Mouse (Mus musculus): ENCODE data around the gene Dlg2. TPM values are rescaled to one million over a fixed set of nuclear protein-coding genes. Genes with fewer than 3 reads are reported as not detected.

Dlg2 gene
- polyA plus RNA-seq, 1 experiment from 2014 or later: 38.4 TPM

GRCm38 (mm10) chr7:91570969-91571368, 1094.5 kb downstream of the Dlg2 start:
- H3K4me2 ChIP-seq (ENCODE audit: low read length): no peak overlapping the region
- H3K4me3 ChIP-seq (replicated peaks; ENCODE audit: low read length): no peak overlapping the region
- H3K27ac ChIP-seq (ENCODE audit: low read length): no peak overlapping the region
- no peaks in the 10 kb centered on the region for H3K27me3 ChIP-seq (replicated peaks; ENCODE audit: control insufficient read depth, insufficient read depth, low read length)
- H3K36me3 ChIP-seq (ENCODE audit: control insufficient read depth, insufficient read depth): no peaks in the 10 kb centered on the region
- ATAC-seq: 0 out of 2 replicates have a peak, but pooled peaks have one; percentile 36
- H3K9me3 ChIP-seq (ENCODE audit: control insufficient read depth, low read length): no peaks in the 10 kb centered on the region
- 72% methylated on average over 2 of the region's 2 CpGs for WGBS
- no peak overlapping the region for H3K9ac ChIP-seq (replicated peaks; ENCODE audit: low read depth, low read length)
- H3K4me1 ChIP-seq (replicated peaks; ENCODE audit: control insufficient read depth, insufficient read depth, low read length): no peaks in the 10 kb centered on the region

DNA sequence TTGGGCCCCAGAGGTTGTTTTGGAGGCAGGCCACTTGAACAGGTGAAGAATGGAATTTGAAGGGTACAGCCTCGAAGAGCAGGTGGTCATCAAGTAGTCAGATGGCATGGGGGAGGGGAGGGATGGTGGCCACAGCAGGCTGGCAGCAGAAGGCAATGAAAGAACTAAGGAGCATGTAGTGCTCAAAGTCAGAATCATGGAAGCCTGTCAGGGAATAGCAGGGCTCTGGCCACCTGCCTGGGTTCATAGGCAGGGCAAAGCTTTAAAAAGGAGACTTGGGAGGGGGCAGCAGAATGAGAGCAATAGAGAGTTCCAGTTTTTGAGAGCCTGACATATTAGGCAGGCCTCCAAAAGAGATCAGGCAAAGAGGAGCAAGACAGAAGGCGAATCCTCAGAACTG, 1096.2 kb downstream of the Dlg2 start:
- Histone ChIP-seq H3K27ac (ENCODE audit: low read length) (no peak overlapping the region), H3K4me3 (replicated peaks; ENCODE audit: low read length) (no peak overlapping the region), H3K36me3 (ENCODE audit: control insufficient read depth, insufficient read depth) (no peaks in the 10 kb centered on the region), H3K27me3 (replicated peaks; ENCODE audit: control insufficient read depth, insufficient read depth, low read length) (no peaks in the 10 kb centered on the region), H3K9ac (replicated peaks; ENCODE audit: low read depth, low read length) (no peak overlapping the region), H3K9me3 (ENCODE audit: control insufficient read depth, low read length) (no peaks in the 10 kb centered on the region), H3K4me2 (ENCODE audit: low read length) (no peak overlapping the region), H3K4me1 (replicated peaks; ENCODE audit: control insufficient read depth, insufficient read depth, low read length) (no peaks in the 10 kb centered on the region)
- WGBS: 60% methylated on average over 2 of the region's 2 CpGs
- ATAC-seq: no peak

DNA sequence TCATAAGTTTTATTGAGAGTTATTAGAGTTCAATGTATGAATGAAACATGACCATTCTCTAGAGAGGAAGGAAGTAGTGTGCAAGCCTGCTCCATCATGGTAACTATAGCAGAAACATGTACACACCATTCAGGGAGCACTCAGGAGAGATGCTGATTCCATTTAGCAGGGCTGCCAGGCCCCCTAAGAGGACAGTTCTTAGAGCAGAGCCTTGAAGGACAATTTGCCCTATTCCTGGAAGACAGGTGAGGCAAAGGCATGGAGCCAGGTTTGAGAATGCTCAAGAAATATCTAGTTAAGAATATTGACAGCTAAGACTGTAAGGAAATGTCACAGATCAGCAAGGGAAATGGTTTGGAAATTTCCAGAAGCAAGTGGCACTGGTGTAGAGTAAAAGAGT, 1096.8 kb downstream of the Dlg2 start:
- Histone ChIP-seq H3K4me3 (replicated peaks; ENCODE audit: low read length) (no peak overlapping the region), H3K4me1 (replicated peaks; ENCODE audit: control insufficient read depth, insufficient read depth, low read length) (no peaks in the 10 kb centered on the region), H3K9me3 (ENCODE audit: control insufficient read depth, low read length) (no peaks in the 10 kb centered on the region), H3K27ac (ENCODE audit: low read length) (no peak overlapping the region), H3K36me3 (ENCODE audit: control insufficient read depth, insufficient read depth) (no peaks in the 10 kb centered on the region), H3K9ac (replicated peaks; ENCODE audit: low read depth, low read length) (no peak overlapping the region), H3K4me2 (ENCODE audit: low read length) (no peak overlapping the region), H3K27me3 (replicated peaks; ENCODE audit: control insufficient read depth, insufficient read depth, low read length) (no peaks in the 10 kb centered on the region)
- ATAC-seq: no peak

DNA sequence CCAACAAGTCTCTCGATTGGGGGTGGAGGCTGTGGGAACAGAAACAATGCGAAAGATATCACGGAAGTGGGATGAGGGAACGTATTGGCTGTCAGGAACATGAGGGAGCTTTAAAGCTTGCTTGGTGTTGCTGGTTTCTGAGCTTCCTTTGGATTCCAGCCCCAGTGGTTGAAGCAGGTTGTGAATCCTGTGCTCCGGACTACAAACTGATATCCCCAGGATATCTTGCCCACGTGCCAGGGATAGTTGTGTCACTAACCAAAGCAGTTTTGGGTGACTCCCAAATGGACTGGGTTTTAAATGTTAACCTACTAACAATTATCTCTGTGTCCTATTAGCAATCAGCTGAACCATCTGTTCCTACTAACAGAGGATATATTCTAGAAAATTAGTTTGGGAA, 1099.7 kb downstream of the Dlg2 start:
- H3K9me3 ChIP-seq (ENCODE audit: control insufficient read depth, low read length): no peaks in the 10 kb centered on the region
- no peaks in the 10 kb centered on the region for H3K27me3 ChIP-seq (replicated peaks; ENCODE audit: control insufficient read depth, insufficient read depth, low read length)
- no peaks in the 10 kb centered on the region for H3K36me3 ChIP-seq (ENCODE audit: control insufficient read depth, insufficient read depth)
- no peak overlapping the region for H3K27ac ChIP-seq (ENCODE audit: low read length)
- H3K4me2 ChIP-seq (ENCODE audit: low read length): no peak overlapping the region
- H3K4me1 ChIP-seq (replicated peaks; ENCODE audit: control insufficient read depth, insufficient read depth, low read length): no peaks in the 10 kb centered on the region
- no peak for ATAC-seq
- no peak overlapping the region for H3K4me3 ChIP-seq (replicated peaks; ENCODE audit: low read length)
- no peak overlapping the region for H3K9ac ChIP-seq (replicated peaks; ENCODE audit: low read depth, low read length)
- WGBS: 85% methylated on average over 6 of the region's 6 CpGs

GRCm38 (mm10) chr7:91582203-91582602, 1105.7 kb downstream of the Dlg2 start:
- Histone ChIP-seq H3K27ac (ENCODE audit: low read length) (no peak overlapping the region), H3K4me1 (replicated peaks; ENCODE audit: control insufficient read depth, insufficient read depth, low read length) (no peaks in the 10 kb centered on the region), H3K4me2 (ENCODE audit: low read length) (no peak overlapping the region), H3K27me3 (replicated peaks; ENCODE audit: control insufficient read depth, insufficient read depth, low read length) (no peaks in the 10 kb centered on the region), H3K4me3 (replicated peaks; ENCODE audit: low read length) (no peak overlapping the region), H3K9me3 (ENCODE audit: control insufficient read depth, low read length) (no peaks in the 10 kb centered on the region), H3K36me3 (ENCODE audit: control insufficient read depth, insufficient read depth) (no peaks in the 10 kb centered on the region), H3K9ac (replicated peaks; ENCODE audit: low read depth, low read length) (no peak overlapping the region)
- ATAC-seq: peak; percentile 77
- 42% methylated on average over 2 of the region's 2 CpGs for WGBS

DNA sequence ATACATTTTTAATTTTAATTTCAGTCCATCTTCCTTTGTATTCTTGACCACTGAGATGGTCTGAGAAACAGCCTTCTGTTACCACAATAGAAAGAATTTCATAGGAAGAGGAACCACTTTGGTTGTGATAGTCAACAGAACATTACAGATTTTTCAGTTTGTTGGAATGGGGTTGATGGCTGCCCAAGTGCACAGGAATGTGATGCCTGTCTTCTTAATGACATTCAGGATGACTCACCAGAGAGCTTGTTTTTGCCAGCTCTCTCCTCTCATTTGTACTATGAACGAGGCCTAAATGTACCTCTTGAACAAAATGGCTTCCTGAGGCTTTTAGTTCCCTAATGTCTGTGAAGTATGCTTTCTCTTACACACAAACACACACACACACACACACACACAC, 1107.1 kb downstream of the Dlg2 start:
- no peak overlapping the region for H3K27ac ChIP-seq (ENCODE audit: low read length)

GRCm38 (mm10) chr7:91591261-91592170, 1115.0 kb downstream of the Dlg2 start:
- no peaks in the 10 kb centered on the region for H3K27me3 ChIP-seq (replicated peaks; ENCODE audit: control insufficient read depth, insufficient read depth, low read length)
- no peak overlapping the region for H3K4me2 ChIP-seq (ENCODE audit: low read length)
- no peak for ATAC-seq
- H3K27ac ChIP-seq (ENCODE audit: low read length): no peak overlapping the region
- no peak overlapping the region for H3K9ac ChIP-seq (replicated peaks; ENCODE audit: low read depth, low read length)
- H3K36me3 ChIP-seq (ENCODE audit: control insufficient read depth, insufficient read depth): no peaks in the 10 kb centered on the region
- no peak overlapping the region for H3K4me3 ChIP-seq (replicated peaks; ENCODE audit: low read length)
- H3K4me1 ChIP-seq (replicated peaks; ENCODE audit: control insufficient read depth, insufficient read depth, low read length): no peaks in the 10 kb centered on the region
- 57% methylated on average over 5 of the region's 5 CpGs for WGBS
- no peaks in the 10 kb centered on the region for H3K9me3 ChIP-seq (ENCODE audit: control insufficient read depth, low read length)

More for the DNA sequence above, 1107.1 kb downstream of the Dlg2 start:
- no peak overlapping the region for H3K9ac ChIP-seq (replicated peaks; ENCODE audit: low read depth, low read length)
- H3K4me2 ChIP-seq (ENCODE audit: low read length): no peak overlapping the region
- no peaks in the 10 kb centered on the region for H3K4me1 ChIP-seq (replicated peaks; ENCODE audit: control insufficient read depth, insufficient read depth, low read length)
- no peaks in the 10 kb centered on the region for H3K9me3 ChIP-seq (ENCODE audit: control insufficient read depth, low read length)
- no peaks in the 10 kb centered on the region for H3K27me3 ChIP-seq (replicated peaks; ENCODE audit: control insufficient read depth, insufficient read depth, low read length)
- ATAC-seq: no peak
- WGBS: 36% methylated on average over 1 of the region's 1 CpGs
- no peaks in the 10 kb centered on the region for H3K36me3 ChIP-seq (ENCODE audit: control insufficient read depth, insufficient read depth)
- H3K4me3 ChIP-seq (replicated peaks; ENCODE audit: low read length): no peak overlapping the region

- ATAC-seq: no peak
- H3K4me1 ChIP-seq (replicated peaks; ENCODE audit: control insufficient read depth, insufficient read depth, low read length): no peaks in the 10 kb centered on the region
- no peak overlapping the region for H3K4me3 ChIP-seq (replicated peaks; ENCODE audit: low read length)
- H3K27ac ChIP-seq (ENCODE audit: low read length): no peak overlapping the region
- no peak overlapping the region for H3K9ac ChIP-seq (replicated peaks; ENCODE audit: low read depth, low read length)
- H3K4me2 ChIP-seq (ENCODE audit: low read length): no peak overlapping the region
- H3K9me3 ChIP-seq (ENCODE audit: control insufficient read depth, low read length): no peaks in the 10 kb centered on the region
- 71% methylated on average over 4 of the region's 4 CpGs for WGBS
- no peaks in the 10 kb centered on the region for H3K27me3 ChIP-seq (replicated peaks; ENCODE audit: control insufficient read depth, insufficient read depth, low read length)
- no peaks in the 10 kb centered on the region for H3K36me3 ChIP-seq (ENCODE audit: control insufficient read depth, insufficient read depth)
Observed at GRCm38 (mm10) chr7:91598549-91598948, 1122.1 kb downstream of the Dlg2 start.

- Histone ChIP-seq H3K27me3 (replicated peaks; ENCODE audit: control insufficient read depth, insufficient read depth, low read length) (no peaks in the 10 kb centered on the region), H3K4me1 (replicated peaks; ENCODE audit: control insufficient read depth, insufficient read depth, low read length) (no peaks in the 10 kb centered on the region), H3K4me3 (replicated peaks; ENCODE audit: low read length) (no peak overlapping the region), H3K9ac (replicated peaks; ENCODE audit: low read depth, low read length) (no peak overlapping the region), H3K36me3 (ENCODE audit: control insufficient read depth, insufficient read depth) (no peaks in the 10 kb centered on the region), H3K9me3 (ENCODE audit: control insufficient read depth, low read length) (no peaks in the 10 kb centered on the region), H3K4me2 (ENCODE audit: low read length) (no peak overlapping the region), H3K27ac (ENCODE audit: low read length) (no peak overlapping the region)
- 0 out of 2 replicates have a peak, but pooled peaks have one; percentile 26 for ATAC-seq
Observed at GRCm38 (mm10) chr7:91601307-91601706, 1124.8 kb downstream of the Dlg2 start.
